Mouse (Mus musculus) lung, postnatal 4 days (tissue): Measurements from ENCODE around the gene Fgfr2.

Experiments used
- DNase-seq, 2 experiments: peaks; one replicate each; pipeline ENCODE4 v3.0.0; 2021

Gene Fgfr2

GRCm38 (mm10) chr7:130801811-130802210, 2321.3 kb downstream of the Fgfr2 start:
- DNase-seq, result no peak

GRCm38 (mm10) chr7:130800681-130801080, 2322.5 kb downstream of the Fgfr2 start:
- DNase-seq, result no peak

GRCm38 (mm10) chr7:130799418-130799817, 2323.7 kb downstream of the Fgfr2 start:
- DNase-seq, result no peak

- no peak for DNase-seq
Measured at GRCm38 (mm10) chr7:130797524-130797923, 2325.6 kb downstream of the Fgfr2 start.

GRCm38 (mm10) chr7:130796786-130797185, 2326.4 kb downstream of the Fgfr2 start:
- DNase-seq, result no peak

GRCm38 (mm10) chr7:130793671-130794070, 2329.5 kb downstream of the Fgfr2 start:
- no peak for DNase-seq

- DNase-seq, result no peak
Measured at GRCm38 (mm10) chr7:130789456-130789855, 2333.7 kb downstream of the Fgfr2 start.

GRCm38 (mm10) chr7:130788950-130789349, 2334.2 kb downstream of the Fgfr2 start:
- DNase-seq, result no peak

- no peak for DNase-seq
Measured at GRCm38 (mm10) chr7:130787537-130787936, 2335.6 kb downstream of the Fgfr2 start.

- no peak for DNase-seq
Measured at GRCm38 (mm10) chr7:130786708-130787107, 2336.4 kb downstream of the Fgfr2 start.

- peak in 1 of 2 experiments; percentile 47 for DNase-seq
Measured at GRCm38 (mm10) chr7:130785923-130786575, 2337.1 kb downstream of the Fgfr2 start.

GRCm38 (mm10) chr7:130782501-130783050, 2340.6 kb downstream of the Fgfr2 start:
- no peak for DNase-seq

GRCm38 (mm10) chr7:130780866-130781419, 2342.2 kb downstream of the Fgfr2 start:
- no peak for DNase-seq

- no peak for DNase-seq
Measured at GRCm38 (mm10) chr7:130773914-130774630, 2349.1 kb downstream of the Fgfr2 start, which contains the start of gene Btbd16. Gene Btbd16 (plus strand): TSS chr7:130774069.

- DNase-seq, result peak in 1 of 2 experiments; percentile 64
Measured at GRCm38 (mm10) chr7:130773171-130773830, 2349.8 kb downstream of the Fgfr2 start.

GRCm38 (mm10) chr7:130770707-130771106, 2352.4 kb downstream of the Fgfr2 start:
- DNase-seq, result peak; percentile 69 to 86

GRCm38 (mm10) chr7:130768151-130768550, 2355.0 kb downstream of the Fgfr2 start:
- DNase-seq, result no peak

- no peak for DNase-seq
Measured at GRCm38 (mm10) chr7:130766411-130767170, 2356.6 kb downstream of the Fgfr2 start.

GRCm38 (mm10) chr7:130764160-130764559, 2359.0 kb downstream of the Fgfr2 start:
- DNase-seq, result no peak

GRCm38 (mm10) chr7:130762071-130762897, 2360.9 kb downstream of the Fgfr2 start:
- DNase-seq, result peak; percentile 62 to 81

GRCm38 (mm10) chr7:130757326-130757865, 2365.8 kb downstream of the Fgfr2 start:
- DNase-seq, result peak in 1 of 2 experiments; percentile 12
